Mouse (Mus musculus): ENCODE measurements around the gene Prkag1.

Prkag1 gene

DNA sequence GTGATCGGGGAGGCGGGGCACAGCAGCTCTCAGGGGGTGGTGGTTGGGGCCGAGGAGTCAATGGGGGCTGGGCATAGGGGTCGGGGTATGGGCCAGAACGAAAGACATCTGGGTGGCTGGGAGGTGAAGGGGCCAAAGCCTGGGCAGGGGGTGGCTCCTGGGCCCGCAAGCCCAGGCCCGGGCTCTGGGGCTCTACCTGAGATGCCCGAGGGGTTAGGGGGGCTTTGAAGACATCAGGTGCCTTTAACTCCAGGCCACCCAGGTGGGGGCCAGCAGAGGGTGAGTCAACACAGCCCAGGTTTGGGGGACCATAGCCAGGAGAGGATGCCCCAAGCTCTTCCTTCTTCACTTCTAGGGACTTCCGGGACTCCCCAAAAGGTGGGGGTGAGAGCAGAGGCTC is 21.4 kb upstream of the Prkag1 start:
- DNase-seq (ENCODE audit: low spot score): no peak

DNA sequence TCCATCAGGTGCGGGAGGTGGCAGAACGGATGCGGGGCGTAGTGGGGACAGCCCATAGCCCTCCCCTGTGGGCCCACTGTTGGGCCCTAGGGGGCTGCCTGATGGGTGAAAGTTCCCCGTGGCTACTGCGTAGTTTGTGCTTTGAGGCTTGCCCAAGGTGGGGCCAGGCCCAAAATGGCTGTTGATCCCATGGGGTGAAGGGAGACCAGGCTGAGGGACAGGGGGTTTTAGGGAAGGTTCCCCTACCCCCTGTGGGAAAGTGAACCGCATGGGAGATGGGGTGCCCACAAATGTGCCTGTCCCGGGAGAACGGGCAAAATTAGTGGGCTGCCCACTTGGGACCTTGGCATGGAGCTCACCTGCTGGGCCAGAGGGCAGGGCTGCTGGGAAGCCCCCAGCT is 20.8 kb upstream of the Prkag1 start:
- no peak for DNase-seq (ENCODE audit: low spot score)

DNA sequence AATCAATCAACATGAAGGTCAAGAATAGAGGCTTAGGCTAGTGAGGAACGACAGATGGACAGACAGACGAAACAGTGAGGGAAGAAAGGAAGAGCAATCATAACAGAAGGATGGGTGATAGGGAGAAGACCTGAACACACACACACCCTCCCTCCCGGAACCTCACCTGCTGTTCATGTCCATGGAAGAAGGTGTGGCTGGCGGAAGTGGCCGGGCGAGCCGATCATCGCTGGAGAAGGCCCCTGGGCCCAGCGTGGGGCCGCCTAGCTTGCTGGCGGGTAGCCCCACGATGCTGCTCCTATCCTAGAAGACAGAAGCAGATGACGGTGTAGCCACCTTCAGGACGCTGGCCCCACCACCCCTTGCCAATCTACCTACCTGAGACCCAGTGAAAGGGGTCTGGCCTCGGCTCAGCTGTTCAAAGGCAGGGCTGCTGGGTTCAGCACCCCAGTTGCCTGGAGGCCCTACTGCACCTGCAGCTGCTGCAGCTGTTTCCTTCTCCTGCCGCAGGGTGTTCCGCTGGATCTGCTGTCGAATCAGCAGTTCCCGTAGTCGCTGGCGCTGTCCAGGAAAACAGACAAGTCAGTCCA is 20.0 kb upstream of the Prkag1 start:
- DNase-seq (ENCODE audit: low spot score): no peak

DNA sequence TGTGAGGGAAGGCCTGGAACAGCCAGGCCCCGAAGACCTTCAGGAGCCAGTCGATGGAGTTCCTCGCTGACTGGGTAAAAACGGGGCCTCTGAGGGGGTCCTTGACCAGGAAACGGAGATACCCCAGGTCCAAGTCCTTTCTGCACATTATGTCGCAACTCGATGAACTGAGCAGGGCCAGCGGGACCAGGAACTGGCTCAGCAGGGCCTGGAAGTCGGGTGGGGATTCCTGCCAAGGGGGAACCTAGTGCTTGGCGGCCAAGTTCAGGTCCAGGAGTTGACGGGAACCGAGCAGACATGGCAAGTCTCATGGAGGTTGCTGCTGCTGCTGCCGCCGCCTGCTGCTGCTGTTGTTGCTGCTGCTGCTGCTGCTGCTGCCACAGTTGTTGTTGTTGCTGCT is 19.3 kb upstream of the Prkag1 start:
- no peak for DNase-seq (ENCODE audit: low spot score)

DNA sequence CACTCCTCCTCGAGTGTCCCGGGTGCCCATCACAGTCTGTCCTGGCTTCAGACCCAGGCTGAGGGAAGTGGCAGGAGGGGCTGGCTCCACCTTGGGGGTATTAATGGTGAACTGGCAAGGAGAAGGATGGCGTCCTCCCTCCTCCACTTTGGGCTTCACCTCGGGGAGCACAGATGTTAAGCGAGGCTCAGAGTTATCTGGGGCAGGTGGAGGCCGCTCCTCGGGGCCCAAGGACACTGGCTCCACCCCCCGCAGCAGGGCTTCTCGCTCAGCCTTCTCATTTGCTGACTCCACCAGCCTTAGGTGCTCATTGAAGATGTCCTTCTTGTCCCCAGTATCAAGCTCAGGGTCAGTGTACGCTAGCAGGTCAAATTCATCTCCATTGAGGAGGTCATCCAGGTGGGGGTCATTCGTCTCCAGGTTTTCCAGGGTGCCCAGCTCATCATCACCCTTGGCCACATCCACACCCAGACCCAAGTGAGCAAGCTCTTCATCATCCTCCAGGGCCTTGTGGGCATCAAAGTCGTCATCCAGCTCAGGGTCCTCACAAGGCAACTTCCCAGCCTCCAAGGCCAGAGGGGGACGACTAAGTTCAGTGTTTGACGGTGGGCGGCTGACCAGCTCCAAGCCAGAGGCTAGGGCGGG is 18.8 kb upstream of the Prkag1 start:
- DNase-seq (ENCODE audit: low spot score): no peak

DNA sequence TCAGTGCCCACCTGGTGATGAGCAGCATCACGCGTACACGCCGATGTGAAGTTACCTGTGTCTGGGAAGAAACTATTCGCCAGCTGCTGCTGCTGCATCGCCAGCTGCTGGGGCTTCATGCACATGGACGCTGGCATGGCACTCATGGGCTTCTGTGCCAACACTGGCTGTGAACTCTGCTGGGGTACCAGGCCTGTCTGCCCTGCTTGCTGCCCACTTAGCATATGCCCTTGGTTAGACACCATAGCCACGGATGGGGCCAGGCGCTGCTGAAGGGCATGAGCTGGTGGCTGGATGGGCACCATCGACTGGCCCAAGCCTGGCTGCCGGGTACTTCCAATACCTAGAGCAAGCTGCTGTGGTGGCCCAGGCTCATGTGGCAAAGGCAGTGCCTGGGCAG is 17.8 kb upstream of the Prkag1 start:
- DNase-seq (ENCODE audit: low spot score): no peak

DNA sequence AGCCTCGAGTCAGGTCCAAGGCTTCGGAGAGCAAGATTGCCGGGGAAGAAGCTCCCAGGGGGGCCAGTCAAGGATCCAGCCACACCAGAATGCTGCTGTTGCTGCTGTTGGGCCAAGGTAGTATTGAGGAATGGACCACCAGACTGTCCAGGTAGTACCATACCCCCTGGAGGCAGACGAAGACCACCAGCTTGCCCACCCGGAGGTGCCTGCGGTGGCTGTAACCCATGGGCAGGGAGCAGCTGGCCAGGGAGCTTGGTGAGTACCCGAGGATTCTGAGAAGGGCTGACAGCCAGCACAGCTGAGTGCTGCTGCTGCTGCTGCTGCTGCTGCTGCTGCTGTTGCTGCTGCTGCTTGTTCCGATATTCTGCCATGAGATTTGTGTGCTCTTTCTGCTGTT is 14.8 kb upstream of the Prkag1 start:
- DNase-seq (ENCODE audit: low spot score): no peak

DNA sequence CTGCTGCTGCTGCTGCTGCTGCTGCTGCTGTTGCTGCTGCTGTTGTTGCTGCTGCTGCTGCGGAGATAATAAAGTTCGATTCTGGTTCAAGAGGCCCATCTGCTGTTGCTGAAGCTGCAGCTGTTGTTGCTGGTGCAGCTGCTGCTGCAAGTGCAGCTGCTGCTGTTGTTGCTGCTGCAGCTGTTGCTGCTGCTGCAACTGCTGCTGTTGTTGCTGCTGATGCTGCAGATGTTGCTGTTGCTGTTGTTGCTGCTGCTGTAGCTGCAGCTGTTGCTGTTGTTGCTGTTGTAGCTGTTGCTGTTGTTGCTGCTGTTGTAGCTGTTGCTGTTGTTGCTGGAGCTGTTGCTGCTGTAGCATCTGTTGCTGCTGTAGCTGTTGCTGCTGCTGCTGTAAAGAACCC is 13.8 kb upstream of the Prkag1 start:
- DNase-seq (ENCODE audit: low spot score): no peak

DNA sequence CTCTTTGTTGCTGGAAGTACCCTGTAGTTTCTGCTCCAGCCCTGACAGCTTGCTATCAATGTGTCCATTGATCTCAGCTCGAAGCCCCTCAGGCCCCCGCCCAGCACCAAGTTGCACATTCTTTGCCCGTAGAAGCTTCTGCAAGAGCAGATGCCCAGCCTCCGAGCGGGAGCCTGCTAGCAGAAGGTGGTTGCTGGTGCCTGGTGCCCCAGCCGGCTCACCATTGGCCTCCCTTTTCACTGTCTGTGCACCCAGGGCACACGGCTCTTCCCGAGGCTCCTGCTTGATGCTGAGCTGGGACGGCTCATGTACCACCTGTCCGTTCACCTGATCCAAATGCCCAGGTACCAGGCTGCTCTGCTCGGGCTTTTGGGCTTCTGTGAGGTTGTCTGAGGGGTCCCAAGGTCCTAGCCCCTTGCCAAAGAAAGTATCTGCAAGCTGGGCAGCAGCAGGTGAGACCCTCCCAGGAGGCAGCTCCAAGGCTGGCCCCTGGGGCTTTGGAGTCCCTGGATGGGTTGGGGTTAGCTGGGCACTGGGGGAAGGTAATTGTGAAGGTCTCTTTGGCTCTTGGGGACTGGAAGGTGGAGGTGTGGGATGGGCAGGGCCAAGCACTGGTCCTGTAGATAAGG is 12.4 kb upstream of the Prkag1 start:
- no peak for DNase-seq (ENCODE audit: low spot score)

DNA sequence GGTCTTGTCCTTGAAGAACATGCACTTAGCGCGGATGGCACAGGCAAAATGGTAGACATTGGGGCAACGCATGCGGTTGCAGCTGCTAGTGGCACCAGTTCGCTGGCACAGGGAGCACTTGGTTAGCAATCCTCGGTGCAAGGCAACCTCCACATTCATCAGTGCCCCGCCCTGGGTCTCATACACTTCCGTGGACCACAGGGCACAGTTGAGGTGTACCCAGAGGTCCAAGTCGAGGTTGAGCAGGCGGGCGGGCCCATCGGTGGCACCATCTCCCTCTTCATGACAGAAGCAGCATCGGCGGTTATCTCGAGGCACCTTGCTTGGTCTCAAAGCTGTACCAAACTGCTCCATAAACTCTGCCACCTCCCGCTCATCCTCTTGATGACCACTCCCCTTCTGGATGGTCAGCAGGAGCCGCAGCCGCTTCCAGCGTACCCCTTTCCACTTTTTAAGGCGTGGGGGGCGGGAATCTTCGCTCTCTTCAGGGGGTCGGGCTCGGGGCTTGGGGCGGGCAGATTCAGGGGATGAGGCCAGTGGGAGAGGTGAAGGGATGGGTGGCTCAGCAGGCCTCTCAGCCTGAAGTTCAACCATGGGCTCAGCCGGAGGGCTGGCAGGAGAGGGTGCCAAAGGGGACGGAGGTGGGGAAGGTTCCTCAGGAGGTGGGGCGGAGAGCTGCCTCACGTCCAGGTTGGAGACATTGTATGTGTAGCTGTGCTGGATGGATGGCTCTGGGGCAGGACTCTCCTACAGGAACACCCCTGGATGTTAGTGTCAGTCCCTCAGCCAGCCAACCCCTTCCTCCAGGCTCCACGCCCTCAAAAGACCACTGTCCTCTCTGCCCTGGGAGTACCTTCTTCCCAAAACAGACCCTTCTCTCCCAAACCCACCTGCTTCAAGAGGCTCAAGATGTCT is 8.6 kb upstream of the Prkag1 start:
- no peak for DNase-seq (ENCODE audit: low spot score)

DNA sequence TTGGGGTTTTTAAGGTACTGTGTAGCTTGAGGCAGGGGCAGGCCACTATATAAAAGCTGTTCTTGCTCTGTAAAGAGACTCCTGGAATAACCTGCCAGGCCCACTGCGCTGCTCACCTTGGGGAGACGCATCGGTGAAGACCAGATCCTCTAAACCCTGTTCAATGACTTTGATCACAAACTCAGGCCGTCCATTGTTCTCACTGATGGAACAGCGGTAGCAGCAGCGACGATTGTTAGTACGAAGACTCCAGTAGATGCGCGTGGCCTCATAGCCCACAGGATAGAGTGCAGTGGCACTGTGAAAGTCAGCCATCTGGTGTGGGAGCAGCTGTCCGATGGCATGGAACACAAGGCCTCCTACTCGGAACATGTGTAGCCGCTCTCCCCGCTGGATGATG is 7.8 kb upstream of the Prkag1 start:
- DNase-seq (ENCODE audit: low spot score): no peak

DNA sequence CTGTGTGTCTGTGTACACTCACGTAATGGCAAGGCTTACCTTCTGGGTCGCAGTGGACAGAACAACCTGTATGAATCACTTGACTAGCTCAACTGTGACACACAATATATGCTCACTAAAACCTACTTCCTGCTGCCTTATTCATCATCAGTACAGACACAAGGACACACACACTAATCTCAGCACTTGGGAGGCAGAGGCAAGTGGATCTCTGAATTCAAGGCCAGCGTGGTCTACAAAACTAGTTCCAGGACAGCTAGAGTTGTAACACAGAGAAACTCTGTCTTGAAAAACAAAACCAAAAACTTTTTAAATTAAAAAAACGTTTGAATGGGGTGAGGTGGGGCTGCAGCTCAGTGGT is 6.4 kb upstream of the Prkag1 start:
- no peak for DNase-seq (ENCODE audit: low spot score)

DNA sequence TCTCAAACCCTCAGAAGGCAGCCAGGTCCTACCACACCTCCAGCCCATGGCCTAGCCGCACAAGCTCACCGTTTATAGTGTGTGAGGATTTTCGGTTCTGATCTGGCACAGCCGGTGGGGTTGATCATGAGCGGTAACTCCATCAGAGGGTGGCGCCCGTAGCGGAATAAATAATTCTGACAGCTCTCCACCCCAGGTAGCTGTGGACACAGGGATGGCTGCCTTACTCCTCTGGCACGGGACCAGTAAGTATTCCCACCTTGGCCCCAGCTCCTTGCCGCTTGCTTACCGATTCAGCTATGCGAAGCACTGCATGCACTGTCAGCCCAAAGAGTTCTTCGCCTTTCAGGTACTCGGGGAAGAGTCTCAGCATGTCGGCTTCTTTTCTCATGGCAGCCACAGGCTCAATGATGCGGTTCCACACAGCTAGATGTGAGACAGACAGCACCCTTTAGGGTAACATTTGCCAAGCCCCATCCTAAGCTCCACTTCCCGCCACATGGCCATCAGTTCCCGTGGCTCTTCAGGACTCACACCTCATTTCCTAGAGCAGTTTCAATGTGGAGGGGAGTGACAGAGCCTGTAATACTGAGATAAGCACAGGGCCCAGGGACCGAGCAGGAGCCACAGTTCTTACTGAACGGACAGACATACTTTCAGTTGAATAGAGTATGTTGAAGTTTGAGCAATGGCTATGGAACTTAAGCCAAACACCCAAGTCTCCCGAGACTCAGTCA is 5.9 kb upstream of the Prkag1 start:
- no peak for DNase-seq (ENCODE audit: low spot score)

DNA sequence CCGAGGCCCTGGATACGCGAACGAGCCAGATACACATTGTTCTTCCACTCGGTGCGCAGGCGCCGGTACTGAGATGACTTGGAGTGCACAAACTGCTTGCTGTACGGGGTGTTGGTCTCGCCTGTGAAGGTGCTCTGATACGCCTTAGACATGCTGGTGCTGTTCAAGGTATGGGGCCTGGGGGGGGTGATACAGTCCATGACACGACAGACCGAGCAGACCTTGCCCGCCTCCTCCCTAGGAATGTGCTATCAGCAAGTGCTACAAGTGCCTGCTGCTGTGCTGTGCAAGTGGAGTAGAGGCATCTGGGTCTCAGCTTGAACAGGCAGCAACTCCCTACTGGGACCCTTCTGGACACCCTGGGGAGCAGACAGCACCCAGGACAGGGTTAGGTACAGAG is 4.0 kb upstream of the Prkag1 start:
- DNase-seq (ENCODE audit: low spot score): no peak

DNA sequence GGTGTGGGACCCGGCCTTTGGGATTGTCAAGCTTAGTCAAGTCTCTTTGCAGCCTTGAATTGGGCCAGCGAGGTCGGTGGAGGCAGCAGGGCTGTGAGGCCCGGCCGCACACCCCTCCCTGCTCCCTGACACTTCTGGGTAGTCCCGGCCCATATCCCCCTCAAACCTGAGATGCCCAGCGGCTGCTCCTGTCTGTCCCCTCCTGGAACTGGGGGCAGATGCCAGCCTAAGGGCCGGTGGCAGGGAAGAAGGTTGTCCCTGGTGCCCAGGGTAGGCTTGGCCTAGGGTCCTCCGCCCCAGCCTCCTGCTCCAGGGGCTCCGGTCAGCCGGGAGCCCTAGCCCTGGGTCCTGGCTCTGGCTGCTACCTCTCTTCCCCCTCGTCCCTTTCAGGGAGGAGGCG is 2.7 kb upstream of the Prkag1 start:
- no peak for DNase-seq (ENCODE audit: low spot score)

DNA sequence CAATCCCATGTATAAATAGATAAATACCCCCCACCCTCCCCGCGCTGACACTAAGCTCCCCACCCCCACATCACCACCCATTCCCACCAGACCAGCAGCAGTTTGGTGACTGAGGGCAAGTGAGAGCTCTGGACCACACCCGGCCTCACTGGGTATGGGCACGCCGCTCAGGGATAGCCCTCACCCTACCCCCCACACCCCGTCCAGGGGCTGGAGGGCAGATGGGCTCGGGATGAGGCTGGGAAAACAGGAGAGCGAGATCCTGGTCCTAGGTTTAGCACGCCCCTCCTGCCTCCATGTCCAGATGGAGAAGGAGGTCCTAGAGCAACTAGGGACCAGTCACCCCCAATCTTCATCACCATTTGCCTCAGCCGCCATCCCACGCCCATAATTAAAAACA is 2.0 kb upstream of the Prkag1 start:
- no peak for DNase-seq (ENCODE audit: low spot score)

DNA sequence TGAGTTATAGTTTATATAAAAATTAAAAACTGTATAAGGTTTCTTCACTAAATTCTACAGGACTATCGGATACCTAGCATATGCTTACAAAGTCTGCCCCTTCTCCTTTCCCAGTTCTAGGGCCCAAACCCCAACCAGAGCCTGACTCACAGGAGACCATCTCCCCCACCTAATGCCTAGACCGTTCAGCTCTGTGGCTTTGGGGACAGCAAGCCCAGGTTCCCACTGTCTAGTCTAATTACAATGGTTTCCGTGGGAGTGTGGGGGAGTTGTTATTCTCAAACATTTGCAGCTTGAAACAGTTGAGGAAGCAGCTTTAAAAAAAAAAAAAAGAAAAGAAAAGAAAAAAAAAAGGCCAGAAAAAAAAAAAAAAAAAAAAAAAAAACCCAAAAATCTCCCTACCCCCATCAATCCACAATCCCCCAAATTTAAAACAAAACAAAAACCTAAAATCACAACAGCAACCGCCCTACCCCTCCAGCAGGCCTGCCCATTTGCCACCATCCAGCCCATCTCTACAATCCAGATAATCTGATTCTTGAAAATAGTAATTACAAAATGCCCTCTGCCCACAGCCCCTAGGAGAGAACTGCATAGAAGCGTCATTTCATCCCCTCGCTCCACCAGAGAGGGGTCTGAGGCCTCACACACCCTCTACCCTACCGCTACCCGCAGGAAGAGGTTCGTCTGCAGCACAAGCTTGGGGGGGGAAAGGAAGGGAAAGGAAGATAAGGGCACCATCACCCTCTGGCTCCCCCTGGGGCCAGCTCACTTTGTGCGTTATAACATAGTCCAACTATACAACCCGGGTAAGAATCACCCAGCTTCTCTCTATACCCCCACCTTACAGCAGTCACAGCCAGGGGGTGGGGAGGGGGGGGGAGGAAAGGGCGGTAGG is 1.1 kb upstream of the Prkag1 start:
- DNase-seq (ENCODE audit: low spot score): no peak

DNA sequence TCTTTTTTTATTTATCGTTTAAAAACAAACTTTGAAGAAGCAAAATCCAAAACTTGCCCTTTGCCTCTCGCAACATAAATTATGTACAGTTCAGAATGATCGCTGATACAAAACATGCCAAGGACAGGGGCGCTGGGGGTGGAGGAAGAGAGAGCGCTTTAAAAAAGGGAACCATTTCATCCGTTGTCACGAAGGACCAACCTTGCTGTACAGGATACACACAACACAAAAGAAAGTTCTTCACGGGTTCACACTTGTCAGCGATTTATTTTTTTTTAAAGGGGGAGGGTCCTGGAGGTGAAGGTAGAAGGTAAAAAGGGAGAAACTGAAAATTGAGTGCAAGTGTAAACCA is 339 bp upstream of the Prkag1 start:
- DNase-seq (ENCODE audit: low spot score): no peak

DNA sequence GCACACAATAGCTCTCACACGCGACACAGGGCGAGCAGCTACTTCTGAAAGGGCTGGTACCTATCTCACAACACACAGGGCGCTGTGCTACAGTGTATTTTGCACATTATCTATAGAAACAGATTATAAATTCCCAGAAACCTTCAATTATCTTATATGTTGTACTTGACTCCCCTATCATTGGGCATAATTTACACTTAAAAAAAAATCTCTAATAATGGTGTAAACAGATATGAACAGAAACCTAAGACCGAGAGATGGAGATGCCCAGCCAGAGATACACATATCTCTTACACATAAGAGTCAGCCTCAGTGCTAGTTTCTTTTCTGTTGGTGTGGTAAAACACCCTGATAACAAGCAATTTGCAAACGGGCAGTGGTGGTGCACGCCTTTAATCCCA is 3.7 kb downstream of the Prkag1 start:
- DNase-seq (ENCODE audit: low spot score): no peak

DNA sequence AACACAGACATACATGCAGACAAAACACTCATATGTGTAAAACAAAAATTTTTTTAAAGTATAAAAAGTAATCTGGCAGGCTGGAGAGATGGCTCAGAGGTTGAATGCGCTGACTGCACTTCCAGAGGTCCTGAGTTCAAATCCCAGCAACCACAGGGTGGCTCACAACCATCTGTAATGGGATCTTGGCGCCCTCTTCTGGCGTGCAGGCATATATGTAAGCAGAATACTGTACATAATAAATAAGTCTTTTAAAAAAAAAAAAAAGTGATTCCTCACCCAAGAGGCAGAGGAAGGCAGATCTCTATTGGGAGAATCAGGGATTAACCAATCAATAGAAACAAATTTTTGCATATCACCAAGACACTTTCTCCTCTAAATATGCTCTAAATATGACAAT is 7.9 kb downstream of the Prkag1 start:
- DNase-seq (ENCODE audit: low spot score): no peak

DNA sequence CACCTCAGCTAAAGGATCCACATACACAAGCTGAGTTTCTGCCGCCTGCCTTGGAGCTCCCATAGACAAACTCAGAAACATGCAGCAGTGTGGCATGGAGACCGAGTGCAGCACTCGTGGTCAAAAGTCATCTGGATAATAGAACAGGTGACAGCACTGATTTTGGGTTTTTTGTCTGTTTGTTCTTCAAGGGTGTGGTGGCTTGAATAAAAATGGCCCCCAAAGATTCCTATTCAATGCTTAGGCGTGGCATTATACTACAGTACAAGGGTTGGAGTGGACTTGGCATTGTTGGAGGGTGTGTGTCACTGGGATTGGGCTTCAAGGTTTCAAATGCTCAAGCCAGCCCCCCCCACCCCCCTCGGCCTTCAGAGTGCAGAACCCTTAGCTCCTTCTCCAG is 9.2 kb downstream of the Prkag1 start:
- DNase-seq (ENCODE audit: low spot score): no peak
